Mouse (Mus musculus) neutrophil, adult 83 days (primary cell): ENCODE measurements around the gene Vmn2r-ps130. TPM values are rescaled to one million over a fixed set of nuclear protein-coding genes. Genes with fewer than 3 reads are reported as not detected.

Experiments used
- total RNA-seq, 2 experiments: library from RNA; stranded (reverse); gene quantifications; one replicate each; pipeline ENCODE4 v1.2.4; 2023

The Vmn2r-ps130 gene
- not detected for total RNA-seq

DNA sequence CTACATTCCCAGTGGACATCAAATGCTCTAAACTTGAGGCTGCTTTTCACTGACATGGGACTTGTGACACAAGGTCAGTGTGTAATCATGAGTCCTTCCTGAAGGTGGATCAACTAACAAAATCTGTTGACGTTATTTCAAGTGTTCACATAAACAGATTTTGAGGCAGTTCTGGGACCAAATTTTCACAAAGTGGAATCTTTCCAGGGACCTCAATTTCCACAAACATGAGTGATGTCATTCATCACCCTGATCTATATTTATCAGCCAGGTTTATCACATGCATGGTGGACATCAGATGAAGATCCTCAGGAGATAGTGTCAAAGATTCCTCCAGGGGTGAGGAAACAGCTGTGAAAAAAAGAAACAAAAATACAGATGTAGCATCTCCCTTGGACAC lies at the start of gene Vmn2r-ps130:
TSS of gene Vmn2r-ps130 (plus strand) at position 301 of the 400 bp plus-strand sequence.

Other genes starting within 250 kb of the Vmn2r-ps130 start
- 1 to 10 TPM; 1.5 TPM for gene Zfp945, start 194.0 kb upstream of the Vmn2r-ps130 start, total RNA-seq
- gene Vmn2r113, start 118.2 kb upstream of the Vmn2r-ps130 start, total RNA-seq: not detected
- 1 to 10 TPM; 2.6 to 2.8 TPM for gene Zfp40, start 132.1 kb downstream of the Vmn2r-ps130 start, total RNA-seq